Mouse (Mus musculus) embryonic facial prominence, embryonic 12.5 days (tissue): ENCODE measurements at regions not wholly inside any gene's neighbourhood (a gene's known extent, or its start where the extent isn't known, plus 50 kb on each side); places are given as distances from the start of the nearest gene placed in this dataset.
"Not testable (repeated sequence)": the region's sequence is repeated elsewhere in the genome, so short reads cannot be mapped to it uniquely, and the experiment has no call there.

Experiments
- ATAC-seq: fragments of 200-750 bp; cut with Nextera tagmentation; 2 replicates; pipeline ENCODE4 v1.8.0; 2017; ENCODE audit not compliant: insufficient number of reproducible peaks, insufficient read depth, low FRiP score, low TSS enrichment
- H3K27ac ChIP-seq: fragments of 300-500 bp; sonication (generic); 2 replicates; pipeline ENCODE4 v1.5.1; 2016; ENCODE audit warnings: mild to moderate bottlenecking
- H3K27me3 ChIP-seq: fragments of 300-500 bp; sonication (generic); 2 replicates; pipeline ENCODE4 v1.6.1; 2016; ENCODE audit warnings: mild to moderate bottlenecking, moderate library complexity
- H3K36me3 ChIP-seq: fragments of 300-500 bp; sonication (generic); 2 replicates; pipeline ENCODE4 v1.6.1; 2016; ENCODE audit warnings: mild to moderate bottlenecking
- H3K4me1 ChIP-seq: fragments of 300-500 bp; sonication (generic); 2 replicates; pipeline ENCODE4 v1.6.1; 2016
- H3K4me2 ChIP-seq: fragments of 300-500 bp; sonication (generic); replicated peaks from 2 replicates; pipeline ENCODE4 v1.6.1; 2016; ENCODE audit warnings: mild to moderate bottlenecking, moderate library complexity
- H3K4me3 ChIP-seq: fragments of 300-500 bp; sonication (generic); 2 replicates; pipeline ENCODE4 v1.5.1; 2016; ENCODE audit warnings: mild to moderate bottlenecking
- H3K9ac ChIP-seq: fragments of 300-500 bp; sonication (generic); 2 replicates; pipeline ENCODE4 v1.6.1; 2016; ENCODE audit warnings: mild to moderate bottlenecking, moderate library complexity
- H3K9me3 ChIP-seq: fragments of 300-500 bp; sonication (generic); 2 replicates; pipeline ENCODE4 v1.6.1; 2016; ENCODE audit warnings: mild to moderate bottlenecking, moderate library complexity
- WGBS: fragments of 180-500 bp; shearing (Covaris S2); methylation state at CpG from one replicate; pipeline ENCODE4 v1.1.7; 2016; 5-methylcytosine and 5-hydroxymethylcytosine counted together

DNA sequence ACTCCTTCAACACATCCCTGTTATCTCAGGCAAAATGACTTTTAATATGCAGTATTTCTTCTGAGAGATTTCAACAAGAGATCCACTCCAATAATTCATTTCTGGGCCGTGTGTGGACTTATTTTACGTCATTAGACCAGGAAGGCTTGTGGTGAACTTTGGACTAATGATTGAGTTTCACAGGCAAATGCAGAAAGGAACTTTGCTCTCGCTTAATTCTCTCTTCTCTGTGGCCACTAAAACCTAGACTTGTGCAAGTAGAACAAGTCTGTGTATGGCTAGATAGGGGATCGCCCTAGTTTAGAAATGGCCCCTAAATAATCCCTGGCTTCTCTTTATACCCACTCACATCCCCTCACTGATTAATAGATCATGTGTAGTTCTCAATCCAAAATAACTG, 50.6 kb upstream of the Ppp1r12a start:
- Histone ChIP-seq H3K36me3 (no peaks in the 10 kb centered on the region), H3K27ac (no peak overlapping the region), H3K4me2 (no peak overlapping the region), H3K4me1 (0 out of 2 replicates have a peak, but pooled peaks cover 5% of the 10 kb centered on the region), H3K9ac (no peak overlapping the region), H3K27me3 (no peaks in the 10 kb centered on the region), H3K4me3 (no peak overlapping the region), H3K9me3 (no peaks in the 10 kb centered on the region; the same call in 1 of the 2 replicates)
- WGBS = 89% methylated on average over 4 of the region's 4 CpGs
- ATAC-seq = no peak

DNA sequence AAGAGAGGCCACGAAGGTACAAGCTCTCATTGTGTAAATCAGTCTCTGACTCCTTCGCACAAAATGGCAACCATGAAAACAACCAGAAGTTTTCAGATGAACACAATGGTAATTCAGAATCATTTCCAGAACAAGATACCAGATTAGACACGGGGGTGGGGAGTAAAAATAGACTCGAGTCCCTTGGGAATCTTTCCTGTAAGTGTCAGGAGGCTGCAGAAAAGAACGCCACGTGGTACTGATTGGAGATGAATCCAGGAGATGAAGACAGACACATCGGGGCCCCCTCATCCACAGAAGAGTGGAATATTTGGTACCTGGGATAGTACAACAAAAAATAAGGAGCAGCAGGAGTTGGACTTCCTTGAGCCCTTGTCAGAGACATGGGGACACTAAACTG, 51.1 kb upstream of the Ppp1r12a start:
- Histone ChIP-seq H3K27me3 (no peaks in the 10 kb centered on the region), H3K9ac (no peak overlapping the region), H3K4me2 (no peak overlapping the region), H3K27ac (no peak overlapping the region), H3K9me3 (no peaks in the 10 kb centered on the region; the same call in 1 of the 2 replicates), H3K4me3 (no peak overlapping the region), H3K36me3 (no peaks in the 10 kb centered on the region), H3K4me1 (0 out of 2 replicates have a peak, but pooled peaks cover 5% of the 10 kb centered on the region)
- 44% methylated on average over 7 of the region's 7 CpGs for WGBS
- ATAC-seq = no peak

- Histone ChIP-seq H3K4me3 (no peak overlapping the region), H3K36me3 (no peaks in the 10 kb centered on the region), H3K4me1 (0 out of 2 replicates have a peak, but pooled peaks cover 5% of the 10 kb centered on the region), H3K4me2 (no peak overlapping the region), H3K27ac (no peak overlapping the region), H3K27me3 (no peaks in the 10 kb centered on the region), H3K9me3 (no peaks in the 10 kb centered on the region; the same call in 1 of the 2 replicates), H3K9ac (no peak overlapping the region)
- ATAC-seq = no peak
These were observed 51.8 kb upstream of the Ppp1r12a start for GRCm38 (mm10) chr10:108110197-108110596.

DNA sequence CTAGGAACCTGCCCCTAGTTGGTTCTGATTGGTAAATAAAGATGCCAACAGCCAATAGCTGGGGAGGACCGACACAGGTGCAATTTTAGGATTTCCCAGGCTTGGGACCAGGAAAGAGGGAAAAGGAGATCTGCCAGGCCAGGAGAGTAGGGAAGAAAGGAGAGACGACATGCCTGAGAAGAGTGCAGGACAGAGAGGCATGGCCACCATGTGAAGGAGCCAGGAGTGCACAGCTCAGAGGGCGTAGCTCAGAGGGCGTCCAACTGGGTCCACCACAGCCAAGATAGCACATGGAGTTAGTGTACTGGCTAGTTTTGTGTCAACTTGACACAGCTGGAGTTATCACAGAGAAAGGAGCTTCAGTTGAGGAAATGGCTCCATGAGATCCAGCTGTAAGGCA, 53.5 kb upstream of the Ppp1r12a start:
- not testable (repeated sequence) for ATAC-seq, H3K4me2 ChIP-seq, H3K36me3 ChIP-seq, H3K4me3 ChIP-seq, H3K9ac ChIP-seq, H3K27ac ChIP-seq, H3K9me3 ChIP-seq, H3K27me3 ChIP-seq, H3K4me1 ChIP-seq
- WGBS = 69% methylated on average over 4 of the region's 4 CpGs

- 79% methylated on average over 7 of the region's 7 CpGs for WGBS
These were observed 60.5 kb upstream of the Ppp1r12a start for GRCm38 (mm10) chr10:108101521-108101920.

GRCm38 (mm10) chr10:108093043-108093442, 69.0 kb upstream of the Ppp1r12a start:
- no peak overlapping the region for H3K27ac ChIP-seq
- no peaks in the 10 kb centered on the region for H3K4me1 ChIP-seq
- ATAC-seq = no peak
- no peaks in the 10 kb centered on the region for H3K27me3 ChIP-seq
- no peaks in the 10 kb centered on the region for H3K9me3 ChIP-seq
- H3K9ac ChIP-seq = no peak overlapping the region
- 74% methylated on average over 2 of the region's 2 CpGs for WGBS
- no peaks in the 10 kb centered on the region for H3K36me3 ChIP-seq
- H3K4me3 ChIP-seq = no peak overlapping the region
- no peak overlapping the region for H3K4me2 ChIP-seq

More at GRCm38 (mm10) chr10:108101521-108101920, 60.5 kb upstream of the Ppp1r12a start:
- ATAC-seq = no peak
- Histone ChIP-seq H3K27me3 (no peaks in the 10 kb centered on the region), H3K9me3 (no peaks in the 10 kb centered on the region), H3K27ac (no peak overlapping the region), H3K4me2 (no peak overlapping the region), H3K4me1 (no peaks in the 10 kb centered on the region), H3K4me3 (no peak overlapping the region), H3K9ac (no peak overlapping the region), H3K36me3 (no peaks in the 10 kb centered on the region)

- ATAC-seq = no peak
- 56% methylated on average over 8 of the region's 8 CpGs for WGBS
- no peaks in the 10 kb centered on the region for H3K4me1 ChIP-seq
- no peaks in the 10 kb centered on the region for H3K9me3 ChIP-seq
- H3K27me3 ChIP-seq = no peaks in the 10 kb centered on the region
- H3K4me2 ChIP-seq = no peak overlapping the region
- H3K27ac ChIP-seq = no peak overlapping the region
- no peaks in the 10 kb centered on the region for H3K36me3 ChIP-seq
- H3K4me3 ChIP-seq = no peak overlapping the region
- no peak overlapping the region for H3K9ac ChIP-seq
These were observed 72.5 kb upstream of the Ppp1r12a start for GRCm38 (mm10) chr10:108089375-108089981.

DNA sequence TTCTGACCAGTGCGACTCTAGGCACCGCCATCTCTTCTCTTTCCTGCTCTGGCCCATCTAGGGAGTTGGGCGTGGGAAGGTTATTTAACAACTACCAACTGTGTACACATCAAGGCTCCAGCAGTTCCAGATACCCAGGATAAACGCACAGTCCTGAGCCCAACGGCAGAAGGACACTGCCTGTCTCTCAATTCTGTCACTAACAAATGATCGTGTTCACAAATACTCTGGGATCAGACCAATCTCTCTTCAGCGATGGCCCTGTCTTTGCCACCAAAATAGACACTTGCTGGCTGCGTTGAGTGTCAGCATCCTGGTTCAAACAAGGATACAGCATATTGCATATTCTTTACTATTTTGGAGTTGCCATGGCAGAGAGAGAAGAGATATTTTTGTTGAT, 73.1 kb upstream of the Ppp1r12a start:
- H3K4me2 ChIP-seq = no peak overlapping the region
- ATAC-seq = peak; percentile 52; the same call in 1 of the 2 replicates
- H3K9ac ChIP-seq = no peak overlapping the region
- H3K36me3 ChIP-seq = no peaks in the 10 kb centered on the region
- no peaks in the 10 kb centered on the region for H3K27me3 ChIP-seq
- no peaks in the 10 kb centered on the region for H3K4me1 ChIP-seq
- no peak overlapping the region for H3K27ac ChIP-seq
- no peaks in the 10 kb centered on the region for H3K9me3 ChIP-seq
- WGBS = 46% methylated on average over 8 of the region's 8 CpGs
- H3K4me3 ChIP-seq = no peak overlapping the region

DNA sequence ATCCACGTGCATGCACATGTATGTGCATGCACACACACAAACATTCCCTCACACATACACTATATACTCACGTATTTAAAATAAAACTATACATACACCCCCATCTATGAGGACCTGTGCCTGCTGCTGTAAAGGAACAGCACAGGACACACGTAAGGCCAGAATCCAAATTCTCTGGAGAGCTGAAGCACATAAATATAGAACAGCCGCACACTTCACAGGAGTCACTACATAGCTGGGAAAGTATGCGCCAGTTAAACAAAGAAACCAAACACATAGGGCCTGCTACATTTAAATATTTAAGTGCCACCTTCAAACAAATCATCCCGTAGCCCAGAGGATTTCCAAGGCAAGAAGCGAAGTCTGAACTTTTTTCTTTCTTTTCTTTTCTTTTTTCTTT, 73.8 kb upstream of the Ppp1r12a start:
- 62% methylated on average over 7 of the region's 7 CpGs for WGBS

GRCm38 (mm10) chr10:108083220-108083619, 78.8 kb upstream of the Ppp1r12a start:
- Histone ChIP-seq H3K4me2 (no peak overlapping the region), H3K4me1 (no peaks in the 10 kb centered on the region), H3K36me3 (no peaks in the 10 kb centered on the region), H3K27ac (no peak overlapping the region), H3K9me3 (no peaks in the 10 kb centered on the region), H3K4me3 (no peak overlapping the region), H3K9ac (no peak overlapping the region), H3K27me3 (no peaks in the 10 kb centered on the region)
- no peak for ATAC-seq

More for the DNA sequence above, 73.8 kb upstream of the Ppp1r12a start:
- H3K9ac ChIP-seq = no peak overlapping the region
- no peaks in the 10 kb centered on the region for H3K36me3 ChIP-seq
- no peaks in the 10 kb centered on the region for H3K4me1 ChIP-seq
- H3K27me3 ChIP-seq = no peaks in the 10 kb centered on the region
- H3K27ac ChIP-seq = no peak overlapping the region
- ATAC-seq = no peak
- no peak overlapping the region for H3K4me3 ChIP-seq
- H3K4me2 ChIP-seq = no peak overlapping the region
- no peaks in the 10 kb centered on the region for H3K9me3 ChIP-seq

DNA sequence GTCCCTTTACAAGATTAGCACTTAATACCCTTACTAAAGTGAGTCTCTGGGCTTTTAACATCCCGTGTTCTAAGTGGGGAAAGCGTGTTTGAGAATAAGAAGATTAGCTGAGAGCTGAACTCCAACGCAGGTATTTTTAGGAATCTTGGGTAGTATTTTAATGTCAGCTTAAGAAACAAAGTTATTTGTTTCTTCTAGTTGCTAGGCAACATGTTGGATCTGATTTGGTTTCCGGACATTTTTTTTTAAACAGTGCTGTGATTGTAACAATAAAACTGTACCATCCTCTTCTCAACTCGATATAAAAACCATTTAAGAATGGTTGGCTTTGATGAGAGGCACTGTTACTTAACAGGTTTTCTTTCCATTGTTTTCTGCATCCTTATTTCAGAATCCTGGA, 86.8 kb upstream of the Ppp1r12a start:
- H3K36me3 ChIP-seq = no peaks in the 10 kb centered on the region
- no peaks in the 10 kb centered on the region for H3K27me3 ChIP-seq
- no peak overlapping the region for H3K4me3 ChIP-seq
- no peaks in the 10 kb centered on the region for H3K9me3 ChIP-seq
- H3K27ac ChIP-seq = no peak overlapping the region
- no peak overlapping the region for H3K4me2 ChIP-seq
- H3K4me1 ChIP-seq = no peaks in the 10 kb centered on the region
- H3K9ac ChIP-seq = no peak overlapping the region
- WGBS = 82% methylated on average over 5 of the region's 5 CpGs
- no peak for ATAC-seq

DNA sequence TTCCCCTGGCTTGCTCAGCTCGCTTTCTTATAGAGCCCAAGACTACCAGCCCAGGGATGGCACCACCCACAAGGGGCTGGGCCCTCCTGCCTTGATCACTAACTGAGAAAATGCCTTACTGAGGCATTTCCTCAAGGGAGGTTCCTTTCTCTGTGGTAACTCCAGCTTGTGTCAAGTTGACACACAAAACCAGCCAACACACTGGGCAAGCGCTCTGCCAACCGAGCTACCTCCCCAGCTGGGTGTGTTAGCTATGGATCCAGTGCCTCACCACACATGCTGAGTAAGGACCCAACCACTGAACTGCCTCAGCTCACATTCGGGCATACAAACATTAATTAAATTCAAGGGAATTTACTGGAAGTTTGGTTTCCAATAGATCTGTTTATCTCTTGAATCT, 88.2 kb upstream of the Ppp1r12a start:
- 87% methylated on average over 4 of the region's 4 CpGs for WGBS
- no peaks in the 10 kb centered on the region for H3K9me3 ChIP-seq
- H3K4me2 ChIP-seq = no peak overlapping the region
- no peaks in the 10 kb centered on the region for H3K27me3 ChIP-seq
- H3K9ac ChIP-seq = no peak overlapping the region
- no peak overlapping the region for H3K27ac ChIP-seq
- no peaks in the 10 kb centered on the region for H3K4me1 ChIP-seq
- H3K4me3 ChIP-seq = no peak overlapping the region
- no peak for ATAC-seq
- no peaks in the 10 kb centered on the region for H3K36me3 ChIP-seq

DNA sequence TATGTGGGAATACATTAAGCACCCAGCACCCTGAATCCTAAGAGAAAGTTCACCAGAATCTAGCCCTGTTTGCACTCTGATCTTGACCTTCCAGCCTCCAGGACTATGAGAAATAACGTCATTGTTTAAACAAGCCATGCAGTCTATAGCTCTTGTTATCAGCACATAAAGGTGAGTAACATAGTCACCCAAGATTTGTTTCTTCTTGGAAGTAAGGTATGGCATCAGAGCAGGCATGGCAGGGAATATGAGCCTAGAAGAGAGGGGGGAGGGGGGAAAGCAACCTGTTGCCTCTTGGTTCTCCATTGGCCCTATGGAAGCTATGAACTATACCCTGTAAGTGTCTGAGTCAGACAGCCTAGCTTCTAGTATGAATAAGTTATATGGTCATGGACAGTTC, 89.8 kb upstream of the Ppp1r12a start:
- H3K9me3 ChIP-seq = no peaks in the 10 kb centered on the region
- H3K27me3 ChIP-seq = no peaks in the 10 kb centered on the region
- 83% methylated on average over 1 of the region's 1 CpGs for WGBS
- no peak for ATAC-seq
- H3K4me1 ChIP-seq = no peaks in the 10 kb centered on the region
- H3K4me3 ChIP-seq = no peak overlapping the region
- no peak overlapping the region for H3K9ac ChIP-seq
- H3K4me2 ChIP-seq = no peak overlapping the region
- H3K36me3 ChIP-seq = no peaks in the 10 kb centered on the region
- no peak overlapping the region for H3K27ac ChIP-seq
